ENCODE assay signal across 8 mouse cellular contexts in the genomic region with DNA sequence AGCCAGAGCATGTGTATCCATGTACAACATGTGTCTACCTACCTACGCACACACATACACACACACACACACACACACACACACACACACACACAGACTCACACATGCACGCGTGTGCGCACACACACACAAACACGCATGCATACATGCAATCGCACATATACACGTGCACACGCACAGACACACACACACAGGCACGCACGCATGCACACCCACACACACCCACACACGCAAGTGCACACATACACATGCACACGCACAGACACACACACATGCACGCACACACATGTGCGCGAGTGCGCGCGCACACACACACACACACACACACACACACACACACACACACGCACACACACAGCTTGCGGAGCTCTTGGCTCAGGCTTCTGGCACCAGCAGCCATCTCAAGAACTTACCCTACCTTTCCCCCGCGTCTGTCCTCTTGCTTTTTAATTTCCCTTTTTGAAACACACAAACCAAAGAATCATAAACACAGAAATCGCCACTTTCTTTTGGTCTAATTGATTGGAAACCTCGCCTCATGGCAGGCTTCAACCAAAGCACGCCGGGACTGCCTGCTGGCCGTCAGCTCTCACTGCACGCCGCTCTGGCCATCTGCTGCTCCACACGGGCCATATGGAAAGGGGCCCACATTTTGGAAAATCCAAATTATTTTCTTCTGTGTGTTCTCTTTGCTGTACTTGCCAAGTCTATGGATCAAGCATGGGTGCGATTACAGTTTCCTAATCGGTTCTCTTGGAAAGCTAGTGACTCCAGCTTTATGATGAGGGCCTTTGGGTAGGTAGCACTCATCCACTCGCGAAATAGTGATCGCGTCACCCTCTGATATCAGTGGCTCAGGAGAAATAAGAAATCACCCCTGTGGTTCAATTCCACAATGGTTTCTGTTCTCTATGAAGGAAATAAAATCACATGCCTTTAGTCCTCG.
A peak's percentile ranks its signal among the peaks of the same experiment; 100 is the strongest.
DNase-seq lines count a peak whose midpoint lies in the region; ATAC-seq and TF ChIP-seq lines count a peak whose summit lies in the region.
"Had no signal": no experiment of that assay in that cellular context is flagged by ENCODE, and none has a peak within 500 bp of the region (broad histone marks: within the 10 kb centered on the region; RNA-seq: fewer than 3 reads in every experiment).

No protein-coding gene starts in this region.

- no peaks in the 10 kb centered on the region for H3K27me3 ChIP-seq in kidney, embryonic 14.5 days (ENCODE audit: control insufficient read depth, insufficient read depth, low read length)

- no peak for TF ChIP-seq POLR2A in brain, embryonic 14.5 days (IDR thresholded peaks at IDR 0.05; ENCODE audit: borderline replicate concordance, extremely low read depth, insufficient read depth, insufficient read length, poor library complexity, severe bottlenecking)

- peak; percentile 20; the same call in 1 of the 2 replicates for TF ChIP-seq CTCF in brain, embryonic 14.5 days (IDR thresholded peaks at IDR 0.05; ENCODE audit: borderline replicate concordance, extremely low read depth, insufficient read depth, insufficient read length)
- no peak for TF ChIP-seq CTCF in layer of hippocampus, adult 2 months (conservative IDR thresholded peaks at IDR 0.05)

- no peaks in the 10 kb centered on the region for H3K36me3 ChIP-seq in kidney, embryonic 14.5 days (ENCODE audit: control insufficient read depth, insufficient read depth, low read length)
- H3K36me3 ChIP-seq: heart, embryonic 10.5 days had no signal

- no peaks in the 10 kb centered on the region for H3K9me3 ChIP-seq in kidney, embryonic 14.5 days (ENCODE audit: control insufficient read depth, low read length)
- H3K9me3 ChIP-seq: heart, embryonic 10.5 days had no signal

- H3K4me1 ChIP-seq in kidney, embryonic 14.5 days (ENCODE audit: control insufficient read depth, insufficient read depth, low read length) = no peaks in the 10 kb centered on the region
- H3K4me1 ChIP-seq: heart, embryonic 10.5 days had no signal

- ATAC-seq in kidney, embryonic 14.5 days (ENCODE audit: low FRiP score, low TSS enrichment) = no peak

- DNase-seq in layer of hippocampus, adult 18-20 months (ENCODE audit: low spot score in 2 of 2) = peak; percentile 31 to 65
- DNase-seq in layer of hippocampus, postnatal 25 days (ENCODE audit: extremely low spot score in 1 of 2, low spot score in 1 of 2) = no peak
- peak; percentile 84 for DNase-seq in brain, embryonic 14.5 days (ENCODE audit: low read depth)
- DNase-seq in cerebellum, adult 18-20 months = peak; percentile 65 to 69
- peak; percentile 43 for DNase-seq in layer of hippocampus, adult 2 months (ENCODE audit: low spot score in 2 of 2)
- DNase-seq in urinary bladder, postnatal 25 days (ENCODE audit: low spot score) = no peak

- H3K27ac ChIP-seq in layer of hippocampus, adult 2 months = 0 out of 2 replicates have a peak overlapping the region, but pooled peaks have one; percentile 28
- H3K27ac ChIP-seq in kidney, embryonic 14.5 days (ENCODE audit: low read depth, low read length) = no peak overlapping the region
- H3K27ac ChIP-seq: heart, embryonic 10.5 days had no signal

- no peak overlapping the region for H3K4me2 ChIP-seq in kidney, embryonic 14.5 days (replicated peaks; ENCODE audit: low read depth, low read length)

- no peak overlapping the region; the same call in 1 of the 2 replicates for H3K4me3 ChIP-seq in layer of hippocampus, adult 2 months
- no peak overlapping the region for H3K4me3 ChIP-seq in kidney, embryonic 14.5 days (ENCODE audit: low read length)
- H3K4me3 ChIP-seq: heart, embryonic 10.5 days had no signal

- H3K9ac ChIP-seq in kidney, embryonic 14.5 days (ENCODE audit: low read depth, low read length) = no peak overlapping the region

- 94% methylated on average over 37 of the region's 37 CpGs for WGBS in kidney, embryonic 14.5 days

Comparison
In these comparisons a context has a peak if more than half of its experiments do, and no peak if none do; other contexts are left out.
1. DNase-seq: peak in layer of hippocampus, adult 18-20 months (2 of 2), brain, embryonic 14.5 days (single experiment), cerebellum, adult 18-20 months (2 of 2) and layer of hippocampus, adult 2 months (2 of 2); none in layer of hippocampus, postnatal 25 days (0 of 2) and urinary bladder, postnatal 25 days (single experiment).